Mouse (Mus musculus) thymus, adult 18-20 months (tissue): Measurements from ENCODE around the gene Acadl.

Experiments
- DNase-seq, 2 experiments: peaks; one replicate each; pipeline ENCODE4 v3.0.0; 2022; ENCODE audit warnings: mixed read lengths in 2 of 2

The Acadl gene

DNA sequence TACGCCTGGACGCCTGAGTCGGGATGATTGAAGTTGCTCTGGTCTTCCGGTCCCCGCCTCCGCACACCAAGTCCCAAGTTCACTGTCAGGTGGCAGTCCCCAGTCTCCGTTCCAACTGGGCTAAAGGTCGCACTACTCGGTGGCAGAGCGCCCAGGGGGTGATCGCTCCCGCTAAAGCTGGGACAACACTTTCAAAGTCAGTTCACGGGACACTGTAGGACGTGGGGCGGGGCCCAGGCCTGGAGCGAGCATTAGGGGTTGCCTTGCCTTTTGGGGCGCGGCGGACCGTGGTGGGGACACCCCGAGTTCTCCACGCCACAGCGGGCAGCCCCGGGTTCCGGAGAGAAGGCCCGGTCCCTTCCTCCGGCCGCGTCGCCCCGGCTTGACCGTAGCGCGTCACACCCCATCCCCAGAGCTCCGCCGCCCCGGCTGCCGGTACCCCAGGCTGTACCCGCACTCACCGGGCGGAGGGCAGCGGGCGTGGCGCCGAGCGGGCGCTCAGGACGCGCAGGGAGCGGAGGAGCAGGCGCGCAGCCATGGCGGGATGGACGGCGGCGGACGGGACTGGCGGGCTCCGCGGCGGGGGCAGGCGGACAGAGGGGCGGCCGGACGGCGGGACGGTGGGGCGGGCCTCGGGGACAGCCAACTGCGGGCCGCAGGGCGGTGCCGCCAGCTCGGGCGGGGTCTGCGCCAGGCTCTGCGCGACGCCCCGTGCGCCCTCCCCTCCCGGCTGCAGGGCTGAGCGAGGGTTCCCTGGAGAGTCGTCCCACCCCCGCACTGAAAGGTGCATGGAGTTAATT, at the start of gene Acadl:
Gene Acadl (minus strand): TSS at position 566 of the 800 bp plus-strand sequence.
- DNase-seq, result peak; percentile 59 to 64

DNA sequence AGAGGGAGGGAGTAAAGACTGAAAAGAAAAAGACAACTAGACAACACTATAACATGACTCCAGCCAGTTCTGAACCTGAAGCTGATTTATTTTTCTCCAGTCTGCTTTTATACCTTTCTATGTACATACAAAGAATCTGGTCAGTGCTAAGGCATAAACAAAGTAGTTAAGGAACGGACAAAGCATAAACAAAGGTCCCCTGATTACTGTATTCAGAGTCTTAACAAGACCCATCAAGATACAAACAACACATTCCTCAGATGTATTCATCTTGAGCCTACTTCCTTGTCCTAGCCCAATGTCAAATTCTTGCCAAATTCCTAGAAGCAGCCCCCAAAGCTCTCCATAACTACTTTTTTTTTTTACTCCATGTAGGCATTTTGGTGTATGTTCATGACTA, 49.2 kb upstream of the Acadl start:
- no peak for DNase-seq

DNA sequence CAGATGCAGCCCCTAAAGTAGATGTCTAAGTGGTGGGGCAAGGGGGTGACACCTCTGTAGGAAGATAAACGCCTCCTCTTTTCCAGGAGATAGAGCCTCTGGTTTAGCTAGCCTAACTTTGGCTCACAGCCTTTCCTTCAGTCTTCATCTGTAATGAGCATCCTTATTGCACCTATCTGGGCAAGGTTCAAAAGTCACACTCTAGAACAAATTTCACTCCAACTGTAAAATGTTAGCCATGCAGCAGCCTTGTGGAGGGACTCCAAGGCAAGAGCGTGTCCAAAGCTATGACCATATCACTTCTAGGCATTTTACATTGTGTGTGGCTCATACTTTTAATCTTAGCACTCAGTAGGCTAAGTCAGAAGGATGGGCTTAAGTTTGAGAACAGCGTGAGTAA, 39.5 kb upstream of the Acadl start:
- DNase-seq, result no peak

- DNase-seq, result no peak
These were observed 37.9 kb upstream of the Acadl start for GRCm38 (mm10) chr1:66900946-66901345.

DNA sequence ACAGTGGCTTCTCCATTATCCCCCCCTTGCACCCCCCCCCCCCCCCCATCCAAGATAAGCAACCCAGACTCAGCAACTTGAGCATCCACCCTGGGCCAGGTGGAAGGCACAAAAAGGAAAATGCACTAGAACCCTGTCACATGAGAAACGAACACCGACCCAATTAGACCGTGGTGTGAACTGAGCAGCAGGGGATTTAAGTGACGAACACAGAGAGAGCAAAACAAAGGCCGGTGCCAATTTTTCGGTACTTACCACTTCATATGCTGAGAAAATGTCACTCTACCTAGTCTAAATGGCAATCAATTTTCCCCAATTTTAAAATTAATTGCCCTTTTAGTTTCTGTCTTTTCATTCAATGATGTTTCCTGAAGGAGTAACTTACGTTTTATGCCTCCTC, 35.2 kb upstream of the Acadl start:
- DNase-seq, result no peak

DNA sequence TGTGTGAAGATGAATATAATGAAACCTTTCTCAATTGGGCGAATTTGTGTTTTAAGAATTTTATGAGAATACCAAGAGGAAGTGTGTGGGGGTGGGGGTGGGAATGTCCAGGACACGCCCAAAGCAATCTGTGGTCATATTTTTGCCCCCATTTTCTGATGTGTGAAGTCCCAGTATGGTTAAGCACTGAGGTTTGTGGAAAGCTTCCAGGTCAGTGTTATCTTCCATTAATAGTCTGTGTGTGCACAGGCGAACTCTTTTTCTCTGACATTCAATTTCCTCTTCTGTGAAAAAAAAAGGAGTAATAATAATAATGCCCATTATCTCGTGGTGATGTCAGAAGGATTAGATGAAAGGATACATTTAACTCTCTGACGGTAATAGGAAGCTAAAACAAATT, 33.5 kb upstream of the Acadl start:
- no peak for DNase-seq

GRCm38 (mm10) chr1:66896125-66896524, 33.0 kb upstream of the Acadl start:
- DNase-seq, result no peak

DNA sequence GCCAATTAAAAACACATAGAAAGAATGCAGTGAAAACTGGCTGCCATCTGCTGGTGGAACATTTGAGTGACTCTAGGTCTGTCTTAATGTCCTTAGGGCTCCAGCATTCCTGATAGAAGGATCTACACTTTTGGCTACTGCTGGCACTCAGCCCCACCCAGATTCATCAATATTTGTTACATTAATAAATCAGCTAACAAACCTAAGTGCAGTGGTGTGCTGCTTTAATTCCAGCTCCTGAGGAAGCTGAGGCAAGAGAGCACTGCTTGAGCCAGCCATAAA, 32.7 kb upstream of the Acadl start:
- DNase-seq, result no peak

DNA sequence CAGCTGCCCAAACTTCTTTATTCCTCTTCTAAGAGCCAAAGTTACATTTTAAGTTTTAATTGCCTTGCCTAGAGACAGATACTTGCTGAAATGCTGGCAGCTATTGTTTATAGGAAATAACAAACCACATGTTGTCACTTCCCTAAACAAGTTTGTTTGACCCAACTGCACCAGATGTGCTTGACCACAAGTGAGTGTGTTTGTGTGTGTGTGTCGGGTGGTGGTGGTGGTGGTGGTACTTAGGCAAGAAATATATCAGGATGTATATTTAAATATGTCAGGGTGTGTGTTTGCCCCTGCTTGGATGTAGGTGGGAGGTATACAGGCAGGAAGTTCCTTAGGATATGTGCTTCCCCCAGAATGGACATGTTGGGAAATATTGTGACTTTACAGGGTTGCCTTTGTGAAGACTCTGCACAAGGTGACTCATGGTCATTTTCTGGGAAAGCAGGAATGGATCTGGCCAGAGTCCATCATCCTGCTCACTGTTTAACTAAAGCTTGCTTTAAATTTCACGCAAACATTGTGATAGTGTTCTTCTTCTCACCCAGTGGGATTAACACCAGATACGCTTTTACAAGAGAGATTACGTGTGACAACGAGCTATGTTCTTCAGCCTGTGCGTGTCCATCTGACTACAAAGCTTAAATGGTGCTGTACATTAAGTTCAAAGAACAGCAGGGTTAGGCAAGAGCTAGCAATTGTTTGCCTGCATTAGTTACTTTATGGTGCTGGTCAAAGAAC, 32.2 kb upstream of the Acadl start:
- DNase-seq, result no peak

- no peak for DNase-seq
These were observed 24.1 kb upstream of the Acadl start for GRCm38 (mm10) chr1:66887175-66887574.

DNA sequence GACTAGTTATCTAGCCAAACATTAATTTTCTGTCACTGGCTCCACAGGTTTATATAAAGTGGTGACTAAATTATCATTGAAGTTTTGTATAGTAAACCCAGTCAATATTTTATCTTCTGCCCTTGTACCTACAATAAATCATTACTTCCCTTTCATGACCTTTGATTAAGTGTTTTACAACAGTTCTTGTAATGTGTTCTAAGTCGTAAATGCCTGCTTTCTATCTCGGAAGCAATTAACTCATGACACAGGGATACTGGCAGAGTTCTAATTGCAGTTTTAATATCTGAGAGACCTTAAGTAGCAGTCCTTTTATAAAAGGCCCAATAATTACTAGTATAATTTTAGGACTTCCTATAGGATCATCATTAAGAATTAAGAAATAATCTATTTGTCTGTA, 17.1 kb upstream of the Acadl start:
- no peak for DNase-seq

- no peak for DNase-seq
These were observed 11.7 kb upstream of the Acadl start for GRCm38 (mm10) chr1:66874740-66875139.

DNA sequence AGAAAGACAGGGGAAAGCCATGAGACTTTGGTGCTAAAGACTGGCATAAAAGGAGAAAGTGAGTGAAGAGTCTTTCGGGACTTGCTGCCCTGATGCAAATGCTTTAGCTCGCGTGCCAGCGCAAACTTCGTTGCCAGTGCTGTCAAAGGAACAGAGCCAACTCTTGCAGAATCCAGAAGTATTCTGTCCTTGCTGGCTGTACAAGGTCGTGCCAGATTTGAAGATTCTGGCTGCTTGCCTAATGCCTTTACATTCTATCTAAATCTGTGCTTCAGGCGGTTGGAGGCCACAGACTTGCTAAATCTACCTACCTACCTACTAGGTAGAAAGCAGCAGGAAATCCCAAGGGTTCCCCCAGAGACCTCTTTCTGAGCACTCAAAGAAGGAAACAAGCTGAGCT, 8.5 kb upstream of the Acadl start:
- no peak for DNase-seq

GRCm38 (mm10) chr1:66865633-66866032, 2.6 kb upstream of the Acadl start:
- no peak for DNase-seq

- no peak for DNase-seq
These were observed 841 bp upstream of the Acadl start for GRCm38 (mm10) chr1:66863741-66864495.

- DNase-seq, result no peak
These were observed 1.1 kb downstream of the Acadl start for GRCm38 (mm10) chr1:66861764-66862672.

- DNase-seq, result no peak
These were observed 15.6 kb downstream of the Acadl start for GRCm38 (mm10) chr1:66847506-66847905.

- no peak for DNase-seq
These were observed 17.3 kb downstream of the Acadl start for GRCm38 (mm10) chr1:66845690-66846318.

GRCm38 (mm10) chr1:66841938-66842337, 21.1 kb downstream of the Acadl start:
- no peak for DNase-seq

GRCm38 (mm10) chr1:66841510-66841909, 21.6 kb downstream of the Acadl start:
- DNase-seq, result no peak

DNA sequence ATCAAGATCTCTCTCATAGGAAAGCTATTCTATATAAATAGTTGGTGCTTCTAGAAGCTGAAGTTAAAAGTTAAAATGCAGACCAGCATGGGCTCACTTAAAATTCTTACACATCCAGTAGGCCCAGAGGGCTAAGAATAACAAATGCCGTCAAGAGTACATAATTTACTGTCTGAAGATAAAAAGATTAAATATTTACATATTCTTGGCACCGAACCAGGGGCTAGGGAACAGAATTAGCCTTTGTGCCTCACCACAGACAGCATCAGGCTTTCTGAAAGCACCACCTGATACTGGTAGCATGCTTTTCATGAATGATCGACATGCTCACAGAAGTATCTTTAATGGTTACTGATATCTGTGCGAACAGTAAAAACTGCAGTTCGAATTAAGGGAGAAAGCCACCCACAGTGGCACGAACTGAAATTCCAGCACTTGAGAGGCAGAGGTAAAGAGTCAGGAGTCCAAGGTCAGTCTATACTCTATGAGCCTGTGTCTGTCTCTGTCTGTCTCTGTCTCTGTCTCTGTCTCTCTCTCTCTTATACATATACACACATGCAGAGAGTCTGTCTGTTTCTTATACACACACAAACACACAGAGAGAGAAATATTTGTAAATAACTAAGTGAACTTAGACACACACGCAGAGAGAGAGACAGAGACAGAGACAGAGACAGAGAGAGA, 23.2 kb downstream of the Acadl start:
- DNase-seq, result no peak

GRCm38 (mm10) chr1:66839135-66839534, 23.9 kb downstream of the Acadl start:
- no peak for DNase-seq
